Mouse (Mus musculus): Measurements from ENCODE around the gene Ptprcap.
A peak's percentile ranks its signal among the peaks of the same experiment; 100 is the strongest.

Ptprcap gene

DNA sequence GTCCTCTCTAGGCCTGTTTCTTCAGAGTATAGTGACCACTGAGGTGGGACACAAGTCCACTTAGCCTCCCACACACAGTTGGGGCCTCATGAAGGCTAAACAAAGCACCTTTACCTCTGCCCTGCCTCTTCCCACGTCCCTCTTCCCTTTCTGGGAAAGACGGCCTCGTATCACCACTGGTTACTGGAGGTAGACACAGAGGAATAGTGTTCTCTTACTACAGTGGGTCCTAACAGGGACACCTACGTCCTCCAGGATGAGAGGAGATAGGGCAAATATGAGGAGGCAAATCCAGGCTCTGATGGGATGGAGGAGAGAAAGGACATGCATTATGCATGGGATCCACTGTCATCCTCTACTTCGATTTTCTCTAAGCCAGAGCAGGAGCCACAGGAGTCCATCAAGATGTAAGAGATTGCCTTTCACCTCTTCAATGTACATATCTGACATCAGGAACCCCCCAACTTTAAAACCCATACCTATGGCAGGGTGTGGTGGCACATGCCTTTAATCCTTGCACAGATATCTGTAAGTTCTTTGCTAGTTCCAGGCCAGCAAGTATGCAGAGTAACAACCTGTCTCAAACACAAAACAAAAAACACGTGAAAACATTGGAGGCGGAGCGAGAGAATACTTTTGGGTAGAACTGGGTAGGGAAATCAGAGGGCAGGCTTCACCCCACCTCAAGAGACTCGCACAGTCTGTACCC is 5.5 kb upstream of the Ptprcap start:
- no peak for DNase-seq (ENCODE audit: inconsistent ontology term)

DNA sequence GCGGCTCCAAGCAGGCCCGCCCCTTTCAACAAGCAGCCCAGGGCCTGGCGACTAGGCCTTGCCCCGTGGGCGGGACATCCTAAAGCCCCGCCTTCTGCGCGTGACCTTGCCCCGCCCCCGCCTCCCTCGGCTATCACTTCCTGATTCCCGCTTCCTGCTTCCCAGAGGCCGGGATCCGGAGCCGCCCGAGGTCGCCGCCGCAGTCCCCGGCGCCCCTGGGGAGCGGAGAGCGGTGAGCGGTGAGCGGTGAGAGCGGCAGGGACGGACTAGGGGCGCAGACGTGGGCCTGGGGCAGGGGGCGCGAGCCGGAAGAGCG is 5.0 kb upstream of the Ptprcap start, which contains the start of gene Coro1b:
Gene Coro1b, plus strand, starts transcription at position 129 of the 316 bp plus-strand sequence.
- peak; percentile 97 for DNase-seq (ENCODE audit: inconsistent ontology term)

DNA sequence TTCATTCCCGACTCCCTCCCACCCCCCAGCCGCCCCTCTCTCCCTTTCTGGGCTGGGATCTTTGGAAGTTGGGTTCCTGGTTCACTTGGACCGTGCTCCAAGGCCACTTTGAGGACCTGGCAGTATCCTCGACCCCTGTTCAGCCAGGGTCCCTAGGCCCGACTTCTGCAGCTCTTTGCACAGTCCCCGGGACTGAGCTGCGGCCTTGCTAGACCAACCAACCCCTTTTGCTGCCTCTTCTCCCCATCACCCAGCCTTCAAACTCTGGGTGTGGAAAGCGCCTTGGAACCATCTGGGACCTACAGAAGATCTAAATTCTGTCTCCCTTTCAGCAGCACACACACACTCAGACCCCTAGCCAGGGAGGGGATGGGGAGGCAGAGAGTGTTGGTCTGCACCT is 4.6 kb upstream of the Ptprcap start:
- no peak for DNase-seq (ENCODE audit: inconsistent ontology term)

DNA sequence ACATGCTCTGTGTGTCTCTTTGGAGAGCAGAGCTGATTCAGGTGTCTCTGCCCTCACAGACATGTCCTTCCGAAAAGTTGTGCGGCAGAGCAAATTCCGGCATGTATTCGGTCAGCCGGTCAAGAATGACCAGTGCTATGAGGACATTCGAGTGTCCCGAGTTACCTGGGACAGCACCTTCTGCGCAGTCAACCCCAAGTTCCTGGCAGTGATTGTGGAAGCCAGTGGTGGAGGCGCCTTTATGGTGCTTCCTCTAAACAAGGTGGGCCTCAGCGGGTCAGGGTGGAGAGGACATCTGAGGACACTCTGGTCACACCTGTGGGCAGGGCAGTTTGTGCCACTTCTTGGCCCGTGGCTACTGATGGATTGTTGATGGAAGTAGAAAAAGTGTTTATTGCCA is 4.1 kb upstream of the Ptprcap start:
- no peak for DNase-seq (ENCODE audit: inconsistent ontology term)

DNA sequence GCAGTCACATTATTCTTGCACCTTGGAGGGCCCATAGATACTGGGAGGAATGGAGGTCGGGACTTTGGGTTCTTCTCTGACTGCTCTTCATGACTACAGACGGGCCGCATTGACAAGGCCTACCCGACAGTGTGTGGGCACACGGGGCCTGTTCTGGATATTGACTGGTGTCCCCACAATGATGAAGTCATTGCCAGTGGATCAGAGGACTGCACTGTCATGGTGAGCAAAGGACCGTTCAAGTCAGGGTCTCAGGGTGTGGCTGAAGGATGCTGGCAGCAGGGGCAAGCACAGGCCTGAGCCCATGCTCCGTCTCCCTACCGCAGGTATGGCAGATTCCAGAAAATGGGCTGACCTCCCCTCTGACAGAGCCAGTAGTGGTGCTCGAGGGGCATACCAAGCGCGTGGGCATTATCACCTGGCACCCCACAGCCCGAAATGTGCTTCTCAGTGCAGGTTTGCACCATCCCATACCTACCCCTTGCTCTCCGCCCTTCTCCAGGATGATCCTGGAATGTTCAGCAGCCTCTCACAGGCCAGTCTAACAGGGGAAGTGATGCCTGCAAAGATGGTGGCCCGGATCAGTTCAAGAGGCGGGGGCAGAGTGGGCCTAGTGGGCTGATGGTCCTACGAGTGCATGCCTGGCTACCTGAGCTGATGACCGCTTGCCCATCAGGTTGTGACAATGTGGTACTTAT is 3.5 kb upstream of the Ptprcap start:
- no peak for DNase-seq (ENCODE audit: inconsistent ontology term)

DNA sequence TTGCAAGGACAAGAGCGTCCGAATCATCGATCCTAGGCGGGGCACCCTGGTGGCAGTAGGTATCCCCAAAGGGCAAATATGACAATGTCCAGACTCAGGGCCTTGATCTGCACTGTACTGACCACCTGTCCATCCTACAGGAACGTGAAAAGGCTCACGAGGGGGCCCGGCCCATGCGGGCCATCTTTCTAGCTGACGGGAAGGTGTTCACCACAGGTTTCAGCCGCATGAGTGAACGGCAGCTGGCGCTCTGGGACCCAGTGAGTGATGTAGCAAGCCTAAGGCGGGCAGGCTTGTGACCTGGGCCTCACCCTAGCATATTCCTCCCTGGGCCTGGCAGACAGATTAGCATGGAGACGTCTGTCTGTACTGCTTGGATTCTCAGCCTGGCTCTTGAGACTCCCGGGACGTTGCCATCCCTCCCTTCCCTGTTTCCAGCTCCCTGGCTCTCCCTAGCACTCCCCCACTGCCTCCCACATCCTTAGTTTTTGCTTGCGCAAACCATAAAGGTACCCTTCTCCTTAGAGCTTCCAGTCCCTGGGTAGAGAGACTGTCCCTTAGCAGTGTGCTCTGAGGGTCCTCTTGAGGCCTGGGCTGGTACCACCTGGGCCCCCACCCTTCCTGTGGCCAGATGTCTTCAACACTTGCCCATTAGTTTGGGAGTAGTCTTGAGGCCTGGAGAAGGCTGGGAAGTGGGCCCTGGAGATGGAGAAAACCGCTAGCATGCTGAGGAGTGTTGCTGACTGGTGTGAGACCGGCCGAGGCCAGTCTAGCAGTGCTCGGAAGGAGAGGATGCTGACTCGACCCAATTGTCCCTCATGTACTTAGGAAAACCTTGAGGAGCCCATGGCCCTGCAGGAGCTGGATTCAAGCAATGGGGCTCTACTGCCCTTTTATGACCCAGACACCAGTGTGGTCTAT is 2.6 kb upstream of the Ptprcap start:
- DNase-seq (ENCODE audit: inconsistent ontology term) = no peak

DNA sequence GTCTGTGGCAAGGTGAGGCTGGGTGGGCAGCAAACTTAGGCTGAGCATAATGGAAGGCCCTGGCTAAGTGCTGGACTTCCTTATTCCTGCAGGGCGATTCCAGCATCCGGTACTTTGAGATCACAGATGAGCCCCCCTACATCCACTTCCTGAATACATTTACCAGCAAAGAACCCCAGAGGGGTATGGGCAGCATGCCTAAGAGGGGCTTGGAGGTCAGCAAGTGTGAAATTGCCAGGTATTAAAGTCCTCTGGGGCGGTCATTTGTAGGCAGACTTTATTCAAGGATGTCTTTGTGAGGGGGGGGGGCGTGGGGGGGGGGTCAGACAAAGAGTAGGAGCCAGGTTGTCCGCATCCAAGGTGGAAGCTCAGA is 1.9 kb upstream of the Ptprcap start:
- no peak for DNase-seq (ENCODE audit: inconsistent ontology term)

DNA sequence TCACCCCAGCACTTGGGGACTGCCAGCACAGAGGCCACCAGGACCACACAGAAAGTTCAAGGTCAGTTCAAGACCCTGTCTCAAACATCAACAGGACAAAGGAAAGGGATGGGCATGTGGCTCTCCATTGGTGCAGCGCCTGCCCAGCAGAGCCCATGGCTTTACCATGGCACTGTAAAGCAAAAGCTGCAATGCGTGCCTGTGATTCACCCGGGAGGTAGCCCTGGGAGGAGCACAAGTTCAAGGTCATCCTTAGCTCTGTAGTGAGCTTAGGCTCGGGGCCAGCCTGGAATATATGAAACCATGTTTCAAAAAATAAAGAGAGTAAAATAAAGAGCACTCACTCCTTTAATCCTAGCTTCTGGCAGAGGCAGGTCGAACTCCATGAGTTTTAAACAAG is 1.5 kb upstream of the Ptprcap start:
- DNase-seq (ENCODE audit: inconsistent ontology term) = no peak

DNA sequence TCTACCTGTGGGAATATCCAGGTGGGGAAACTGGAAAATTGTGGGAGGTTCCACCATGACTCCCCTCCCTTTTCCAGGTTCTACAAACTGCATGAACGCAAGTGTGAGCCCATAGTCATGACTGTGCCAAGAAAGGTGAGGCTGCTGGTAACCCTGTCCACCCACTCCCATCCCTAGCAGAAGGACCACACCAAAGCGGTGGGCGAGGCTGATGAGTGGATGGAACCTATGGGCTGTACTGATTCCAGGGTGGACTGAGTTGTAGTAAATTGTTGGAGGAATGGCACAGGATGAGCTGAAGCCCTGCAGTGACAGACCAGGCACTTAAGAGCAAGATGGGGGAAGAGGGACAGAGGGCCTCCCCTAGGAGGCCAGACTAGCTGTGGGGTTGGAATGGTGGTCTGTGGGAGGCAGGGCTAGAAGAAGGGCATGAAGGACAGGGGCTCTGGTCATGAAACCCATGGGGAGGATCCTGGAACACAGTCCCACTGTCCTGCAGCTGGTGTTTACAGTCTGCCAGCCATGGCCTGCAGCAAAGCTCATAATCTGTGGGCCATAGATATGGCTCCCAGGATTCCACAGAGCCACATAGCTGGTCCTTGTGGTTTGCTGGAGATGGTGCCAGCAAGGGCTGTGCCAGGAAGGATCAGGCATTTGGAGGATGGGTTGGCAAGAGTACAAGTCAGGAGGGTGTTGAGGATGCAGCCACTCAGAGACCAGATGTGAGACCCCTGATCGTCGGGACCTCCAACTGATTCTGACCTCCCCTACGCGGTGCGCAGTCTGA is 766 bp upstream of the Ptprcap start:
- peak; percentile 60 for DNase-seq (ENCODE audit: inconsistent ontology term)

DNA sequence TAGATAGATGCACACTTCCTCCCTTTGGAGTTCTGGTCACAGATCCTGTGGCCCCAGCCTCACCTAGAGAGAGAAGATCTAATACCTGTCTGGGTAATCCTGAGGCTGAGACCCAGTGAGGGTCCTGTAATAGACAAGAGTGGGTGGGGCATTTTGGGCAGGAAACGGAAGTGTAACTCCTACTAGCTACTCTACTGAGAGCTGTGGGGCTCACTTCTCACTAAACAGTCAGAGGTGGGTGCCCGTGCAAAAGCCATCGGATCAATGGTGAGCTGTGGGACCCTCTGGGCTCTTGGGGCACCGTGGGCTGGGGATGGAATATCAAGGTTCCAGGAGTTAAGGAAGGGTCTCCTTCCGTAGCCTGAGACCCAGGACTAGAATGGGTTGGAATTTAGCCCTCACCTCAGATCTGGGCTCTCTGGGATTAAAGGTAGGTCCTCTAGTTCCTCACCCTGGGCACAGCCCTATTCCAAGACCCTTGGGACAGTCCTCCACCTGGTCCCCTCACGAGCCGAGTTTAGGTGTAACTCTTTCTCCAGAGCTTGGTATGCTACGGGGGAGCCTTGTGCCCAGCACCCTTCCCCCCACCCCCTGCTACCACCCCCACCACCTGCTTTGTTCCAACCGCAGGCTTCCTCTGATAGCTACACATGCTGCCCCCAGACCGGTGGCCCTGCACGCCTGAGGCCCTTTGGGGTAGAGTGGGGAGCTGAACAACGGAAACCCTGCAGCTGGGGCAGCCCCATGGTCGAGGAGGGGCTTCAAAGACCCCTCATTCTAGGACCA is 1.2 kb downstream of the Ptprcap start:
- DNase-seq (ENCODE audit: inconsistent ontology term) = no peak

DNA sequence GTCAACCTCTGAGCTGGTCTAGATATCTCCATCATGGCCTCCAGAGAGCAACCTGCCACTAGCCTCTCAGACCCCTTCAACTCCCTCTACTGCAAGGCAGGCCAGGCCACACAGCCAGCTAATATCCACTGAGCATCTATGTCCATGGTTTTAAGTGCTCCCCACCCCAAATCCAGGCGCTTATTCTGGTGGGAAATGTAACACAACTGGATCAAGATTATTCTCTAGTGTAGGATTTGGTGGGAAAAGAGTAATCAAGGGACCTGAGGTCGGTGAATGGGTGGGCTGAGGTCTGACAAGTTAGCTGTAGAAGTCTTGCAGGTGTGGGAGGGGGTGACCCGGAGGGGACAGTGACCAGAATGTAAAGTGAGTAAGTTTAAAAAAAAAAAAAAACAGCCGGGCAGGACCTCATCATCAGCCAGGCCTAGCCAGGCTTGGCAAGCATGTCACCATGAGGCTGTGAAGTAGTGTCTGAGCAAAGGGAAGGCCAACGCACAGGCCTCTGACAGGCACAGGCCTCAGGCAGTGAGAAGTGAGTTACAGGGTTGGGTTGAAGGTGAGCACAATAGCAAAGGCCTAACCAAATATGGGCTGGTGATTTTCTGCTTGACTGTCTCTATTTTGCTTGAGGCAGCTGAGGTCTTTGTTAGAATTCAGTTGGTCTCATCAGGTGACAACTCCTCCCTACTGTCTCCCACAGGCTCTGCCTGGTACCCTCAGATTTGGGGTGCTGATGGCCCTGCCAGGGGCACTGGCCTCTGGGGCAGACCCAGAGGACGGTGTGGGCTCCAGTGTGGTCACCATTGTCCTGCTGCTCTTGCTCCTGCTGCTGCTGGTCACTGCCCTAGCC is 2.0 kb downstream of the Ptprcap start:
- peak; percentile 48 for DNase-seq (ENCODE audit: inconsistent ontology term)

DNA sequence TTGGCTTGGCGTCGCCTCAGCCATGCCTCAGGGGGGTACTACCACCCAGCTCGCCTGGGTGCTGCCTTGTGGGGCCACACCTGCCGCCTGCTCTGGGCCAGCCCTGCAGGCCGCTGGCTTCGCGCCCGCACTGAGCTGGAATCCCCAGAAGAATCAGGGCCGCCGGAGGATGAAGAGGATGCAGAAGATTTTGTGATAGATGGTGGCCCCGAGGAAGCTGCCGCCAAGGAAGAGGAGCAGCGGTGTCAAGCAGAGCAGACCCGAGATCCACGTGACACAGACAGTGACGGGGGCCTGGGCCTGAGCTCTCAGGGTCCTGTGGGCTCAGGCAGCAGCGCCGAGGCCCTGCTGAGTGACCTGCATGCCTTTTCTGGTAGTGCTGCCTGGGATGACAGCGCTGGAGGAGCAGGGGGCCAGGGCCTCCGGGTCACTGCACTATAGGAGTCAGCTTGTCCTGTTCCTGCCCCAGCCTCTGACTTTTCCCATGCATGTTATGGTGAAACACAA is 2.7 kb downstream of the Ptprcap start:
- DNase-seq (ENCODE audit: inconsistent ontology term) = no peak

DNA sequence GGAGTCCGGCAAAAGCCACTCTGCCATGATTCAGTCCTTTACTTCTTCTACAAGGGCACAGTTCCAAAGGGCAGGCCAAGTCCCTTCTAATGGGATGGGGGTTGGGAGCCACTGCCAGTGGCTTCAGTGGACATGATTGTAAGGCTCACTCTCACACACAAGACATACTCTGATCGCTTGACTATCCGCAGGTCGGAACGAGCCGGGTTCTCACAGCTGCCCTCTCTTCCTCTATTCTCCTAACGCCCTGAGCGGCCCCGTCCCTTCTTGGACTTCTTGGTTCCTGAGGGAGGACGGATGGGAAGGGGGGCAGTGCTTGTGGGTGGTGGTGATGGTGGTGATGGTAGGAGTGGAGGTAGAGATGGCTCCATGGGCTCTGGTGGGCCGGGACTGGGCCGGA is 3.4 kb downstream of the Ptprcap start:
- no peak for DNase-seq (ENCODE audit: inconsistent ontology term)

DNA sequence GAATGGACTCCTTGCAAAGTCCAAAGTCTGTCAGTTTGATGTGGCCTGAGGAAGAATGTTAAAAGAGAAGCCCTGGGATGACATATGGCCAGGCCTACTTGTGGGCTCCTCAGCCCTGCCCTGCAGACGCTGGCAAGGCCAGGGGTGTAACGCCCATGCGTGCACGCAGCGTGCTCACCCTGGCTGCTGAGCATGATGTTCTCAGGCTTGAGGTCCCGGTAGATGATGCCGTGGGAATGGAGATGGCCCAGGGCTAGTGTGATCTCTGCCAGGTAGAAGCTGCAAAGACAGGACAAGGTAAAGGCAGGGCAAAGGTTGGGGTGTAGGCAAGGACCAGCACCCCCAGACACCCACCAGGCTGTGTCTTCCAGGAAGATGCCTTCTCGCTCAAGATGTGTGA is 5.6 kb downstream of the Ptprcap start:
- DNase-seq (ENCODE audit: inconsistent ontology term) = no peak

DNA sequence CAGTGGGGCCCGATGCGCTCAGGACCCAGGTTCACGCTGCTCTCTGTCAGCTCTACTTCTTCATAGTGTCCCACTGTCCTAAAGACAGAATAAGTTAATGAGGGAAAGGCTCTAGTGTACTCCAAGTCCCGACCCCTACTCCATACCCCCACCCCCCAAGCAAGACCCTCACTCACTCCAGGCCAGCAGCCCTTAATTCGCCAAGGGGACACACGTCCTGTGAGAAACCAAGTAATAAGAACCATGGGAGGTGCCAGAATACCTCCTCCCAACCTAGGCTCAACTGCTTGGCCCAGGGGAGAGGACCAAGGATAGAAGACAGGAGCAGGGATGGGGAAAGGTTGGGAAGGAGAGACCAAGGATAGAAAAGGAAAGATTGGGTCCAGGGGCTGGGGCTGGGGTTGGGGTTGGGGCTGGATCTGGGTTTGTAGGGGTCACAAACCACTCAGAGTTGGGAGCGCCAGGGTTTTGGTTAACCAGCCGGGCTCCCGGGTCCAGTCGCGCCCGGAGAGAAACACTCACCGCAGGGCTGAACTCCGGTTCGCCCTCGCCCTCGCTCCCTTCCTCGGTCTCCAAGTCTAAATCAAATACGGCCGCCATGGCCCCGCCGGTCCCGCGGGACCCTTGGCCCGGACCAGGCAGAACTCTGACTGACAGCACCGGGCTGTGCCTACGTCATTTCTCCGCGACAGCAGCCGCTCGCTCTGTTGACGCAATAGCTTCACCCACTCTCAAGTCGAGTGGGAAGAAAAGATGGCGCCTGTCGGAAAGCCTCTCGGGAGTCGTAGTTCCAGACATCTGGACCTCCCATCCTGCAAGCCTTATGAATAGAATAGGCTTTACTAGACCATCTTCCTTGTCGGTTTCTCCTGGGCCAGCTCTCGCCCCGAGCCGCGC is 9.5 kb downstream of the Ptprcap start, which contains the start of gene Rps6kb2:
Gene Rps6kb2, minus strand, starts transcription at position 709 of the 897 bp plus-strand sequence.
- DNase-seq (ENCODE audit: inconsistent ontology term) = peak; percentile 89

DNA sequence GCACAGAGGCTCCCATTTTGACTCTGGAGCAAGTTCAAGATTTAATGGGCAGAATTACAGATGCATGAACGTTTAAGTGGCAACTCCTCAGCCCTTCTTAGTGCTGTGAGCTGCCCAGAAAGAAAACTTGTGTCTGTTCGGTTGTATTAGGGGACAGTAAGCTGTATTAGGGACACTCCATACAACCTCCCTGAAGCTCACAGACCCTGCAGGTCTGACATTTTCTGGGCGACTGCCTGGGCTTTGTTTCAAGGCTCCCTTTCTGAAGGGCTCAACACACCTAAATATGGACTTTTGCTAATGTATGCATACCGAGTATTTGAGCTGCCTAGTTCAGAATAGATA is 10.1 kb downstream of the Ptprcap start:
- DNase-seq (ENCODE audit: inconsistent ontology term) = no peak

DNA sequence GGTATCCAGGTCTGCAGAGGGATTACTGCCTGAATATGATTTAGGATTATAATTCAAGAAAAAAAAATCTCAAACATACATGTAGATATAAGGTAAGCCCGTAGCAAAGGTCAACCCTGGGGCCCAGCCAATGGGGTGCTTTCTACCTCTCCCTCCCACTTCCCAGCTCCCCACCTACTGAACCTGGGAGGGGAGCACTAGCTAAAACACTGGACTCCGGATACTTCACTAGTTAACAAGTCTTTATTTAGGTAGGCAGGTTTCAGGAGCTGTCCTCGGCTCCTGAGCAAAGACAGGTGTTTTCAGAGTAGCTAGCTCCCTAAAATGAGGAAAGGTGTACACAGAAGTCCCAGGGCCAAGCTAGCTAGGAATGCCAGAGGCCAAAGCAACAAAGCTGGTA is 10.7 kb downstream of the Ptprcap start:
- DNase-seq (ENCODE audit: inconsistent ontology term) = no peak

DNA sequence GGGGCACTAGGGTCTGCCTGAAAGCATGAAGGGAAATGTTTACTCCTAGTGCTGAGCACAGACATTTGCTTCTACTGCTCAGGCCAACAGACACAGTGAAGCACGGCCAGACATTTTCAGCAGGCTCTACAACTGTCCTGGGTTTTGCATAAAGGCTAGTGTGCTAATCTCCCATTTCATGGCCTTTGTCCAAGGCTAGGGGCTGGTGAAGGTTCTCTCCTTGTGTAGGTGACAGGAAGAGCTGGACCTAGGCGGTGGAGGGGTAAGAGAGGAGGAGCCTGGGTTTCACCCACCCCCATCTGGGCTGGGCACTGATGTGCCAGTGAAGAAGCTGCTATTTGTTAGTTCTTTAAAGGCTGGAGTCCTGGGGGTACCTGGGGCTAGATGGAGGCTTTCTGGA is 11.3 kb downstream of the Ptprcap start:
- DNase-seq (ENCODE audit: inconsistent ontology term) = no peak
